Mouse (Mus musculus) G1E (cell line): Measurements from ENCODE around the gene Col1a1. TPM values are rescaled to one million over a fixed set of nuclear protein-coding genes. Genes with fewer than 3 reads are reported as not detected.

Experiments used
- ATAC-seq: 2 replicates; pipeline ENCODE4 v1.8.0; 2016; ENCODE audit warnings: mild to moderate bottlenecking; ENCODE audit not compliant: insufficient number of reproducible peaks, poor library complexity, low FRiP score, severe bottlenecking; ENCODE audit errors: extremely low read depth
- DNase-seq: peaks from one replicate; pipeline ENCODE4 v3.0.0; 2012; ENCODE audit warnings: low spot score
- H3K27me3 ChIP-seq: 2 replicates; pipeline ENCODE4 v1.6.1; 2012; ENCODE audit warnings: mild to moderate bottlenecking, low read length, inconsistent platforms; ENCODE audit not compliant: insufficient read depth
- H3K36me3 ChIP-seq: replicated peaks from 2 replicates; pipeline ENCODE3; 2012; ENCODE audit warnings: mild to moderate bottlenecking, inconsistent platforms
- H3K4me1 ChIP-seq: 2 replicates; pipeline ENCODE4 v1.6.1; 2012; ENCODE audit warnings: low read depth, low read length, inconsistent platforms, mixed read lengths; ENCODE audit not compliant: insufficient read depth
- H3K4me3 ChIP-seq: 2 replicates; pipeline ENCODE4 v1.5.1; 2012; ENCODE audit warnings: low read depth, mild to moderate bottlenecking, inconsistent platforms, low read length, moderate library complexity, mixed read lengths
- H3K9me3 ChIP-seq: replicated peaks from 2 replicates; pipeline ENCODE4 v1.6.1; 2012; ENCODE audit warnings: inconsistent platforms
- CTCF ChIP-seq: IDR thresholded peaks from 2 replicates; pipeline ENCODE4 v1.5.1; 2012; ENCODE audit warnings: low read depth, low read length, inconsistent platforms, mixed read lengths
- GATA1 ChIP-seq: IDR thresholded peaks from 2 replicates; pipeline ENCODE4 v1.6.1; 2012; ENCODE audit warnings: borderline replicate concordance, low read length, inconsistent platforms, mixed read lengths
- GATA2 ChIP-seq: IDR thresholded peaks from 2 replicates; pipeline ENCODE4 v1.6.1; 2012; ENCODE audit warnings: low read depth, low read length, inconsistent platforms, borderline replicate concordance
- POLR2AphosphoS5 ChIP-seq: IDR thresholded peaks from 2 replicates; pipeline ENCODE4 v1.6.1; 2012; ENCODE audit warnings: low read depth, low read length, inconsistent platforms; ENCODE audit not compliant: insufficient replicate concordance
- TAL1 ChIP-seq: conservative IDR thresholded peaks from 2 replicates; pipeline ENCODE4 v1.6.1; 2012; ENCODE audit warnings: low read depth, low read length, inconsistent platforms, mixed read lengths
- polyA plus RNA-seq: library from polyadenylated mRNA; stranded (reverse); fragments of >175 nt; gene quantifications from 2 replicates; pipeline ENCODE4 v1.2.3, GENCODE M21; 2012
- total RNA-seq, 2 experiments: library from RNA; stranded (forward) in 1 of 2; stranded (reverse) in 1 of 2; fragments of 200-1000 nt in 1 of 2; fragments of >200 nt in 1 of 2; fragmentation: Nextera tagmentation in 1 of 2; gene quantifications; 2 replicates each; pipeline ENCODE4 v1.2.3; 2014 to 2017

Col1a1 gene
- total and polyA plus RNA-seq, 3 experiments = 1.9 TPM; not detected in 2

DNA sequence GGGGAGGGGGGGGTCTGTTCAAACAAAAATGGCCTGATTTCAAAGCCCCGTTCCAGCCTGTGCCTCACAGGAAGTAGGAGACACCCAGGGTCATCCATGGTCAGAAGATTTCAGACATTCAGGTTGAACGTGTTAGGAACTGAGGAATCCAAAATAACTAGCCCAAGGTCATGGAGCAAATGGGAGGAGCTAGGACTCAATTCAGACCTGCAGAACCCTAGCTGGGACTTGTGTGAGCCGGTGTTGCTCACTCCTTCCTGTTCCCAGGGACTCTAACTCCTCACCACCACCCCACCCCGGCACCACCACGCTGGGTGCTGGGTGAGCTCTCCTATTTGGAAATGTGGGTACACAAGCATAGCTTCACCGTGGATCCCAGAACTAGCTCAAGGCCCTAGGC lies 51.3 kb downstream of the Col1a1 start:
- H3K27me3 ChIP-seq = peaks cover 4% of the 10 kb centered on the region
- ATAC-seq (no peak), DNase-seq (no peak)
- H3K4me1 ChIP-seq = peaks cover 51% of the 10 kb centered on the region
- TF ChIP-seq TAL1 = no peak
- no peak for TF ChIP-seq CTCF
- peaks cover 6% of the 10 kb centered on the region for H3K36me3 ChIP-seq
- H3K4me3 ChIP-seq = no peak overlapping the region
- no peaks in the 10 kb centered on the region for H3K9me3 ChIP-seq

DNA sequence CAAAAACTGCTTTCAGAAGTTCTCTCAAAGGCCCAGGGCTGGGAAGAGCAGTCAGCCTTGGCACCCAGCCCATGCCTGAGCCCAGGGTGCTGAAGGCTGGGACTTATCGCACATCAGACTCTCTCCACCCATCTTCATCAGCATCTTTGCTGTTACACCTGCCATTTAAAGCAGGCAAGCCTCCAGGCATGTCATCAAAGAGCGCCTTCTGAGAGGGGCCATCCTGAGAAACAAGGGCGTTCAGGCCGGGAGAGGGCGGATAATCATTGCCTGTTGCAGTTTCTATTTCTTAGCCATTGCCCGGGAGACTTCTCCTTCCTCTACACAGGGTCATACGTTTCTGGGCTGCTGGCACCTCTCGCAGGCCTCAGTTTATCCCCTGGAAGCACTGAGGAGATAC lies 51.8 kb downstream of the Col1a1 start:
- DNase-seq = no peak
- Histone ChIP-seq H3K4me3 (no peak overlapping the region), H3K27me3 (peaks cover 4% of the 10 kb centered on the region), H3K36me3 (peaks cover 11% of the 10 kb centered on the region), H3K9me3 (no peaks in the 10 kb centered on the region), H3K4me1 (peaks cover 56% of the 10 kb centered on the region)
- no peak for ATAC-seq
- TF ChIP-seq GATA1 (no peak), GATA2 (no peak), TAL1 (no peak), POLR2AphosphoS5 (no peak), CTCF (no peak)

- ATAC-seq (no peak), DNase-seq (no peak)
- TF ChIP-seq TAL1 (no peak), GATA1 (no peak), GATA2 (no peak), CTCF (no peak), POLR2AphosphoS5 (no peak)
- H3K4me3 ChIP-seq = peak overlapping the region; percentile 93
- peaks cover 67% of the 10 kb centered on the region for H3K4me1 ChIP-seq
- peaks cover 3% of the 10 kb centered on the region for H3K27me3 ChIP-seq
- peaks cover 22% of the 10 kb centered on the region for H3K36me3 ChIP-seq
- H3K9me3 ChIP-seq = no peaks in the 10 kb centered on the region
Observed at GRCm38 (mm10) chr11:94988780-94989561, 52.9 kb downstream of the Col1a1 start.

DNA sequence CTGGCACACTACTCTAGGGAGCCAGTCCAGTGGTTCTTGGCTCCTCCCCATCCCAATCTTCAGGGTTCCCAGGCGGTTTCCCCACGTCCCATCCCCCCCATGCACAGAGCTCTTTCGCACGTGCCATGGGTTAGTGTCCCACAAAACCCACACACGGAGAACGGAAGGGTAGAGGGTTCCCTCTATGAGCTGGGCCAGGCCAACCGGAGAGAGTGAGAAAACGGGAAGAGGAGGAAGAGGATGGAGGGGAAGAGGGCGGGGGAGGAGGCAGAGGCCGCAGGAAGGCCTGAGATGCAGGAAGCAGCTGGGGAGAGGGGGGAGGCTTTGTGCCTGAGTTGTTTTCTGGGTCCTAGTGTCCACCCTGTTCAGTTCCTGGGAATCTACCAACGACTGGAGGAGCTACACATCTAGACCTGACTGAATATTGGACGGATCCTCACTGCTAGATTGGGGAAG lies 53.6 kb downstream of the Col1a1 start:
- DNase-seq (peak; percentile 94), ATAC-seq (peak; percentile 77)
- H3K4me1 ChIP-seq = peaks cover 73% of the 10 kb centered on the region
- TF ChIP-seq TAL1 = no peak
- peak overlapping the region; percentile 93 for H3K4me3 ChIP-seq
- no peaks in the 10 kb centered on the region for H3K27me3 ChIP-seq
- no peaks in the 10 kb centered on the region for H3K9me3 ChIP-seq
- H3K36me3 ChIP-seq = peaks cover 28% of the 10 kb centered on the region

DNA sequence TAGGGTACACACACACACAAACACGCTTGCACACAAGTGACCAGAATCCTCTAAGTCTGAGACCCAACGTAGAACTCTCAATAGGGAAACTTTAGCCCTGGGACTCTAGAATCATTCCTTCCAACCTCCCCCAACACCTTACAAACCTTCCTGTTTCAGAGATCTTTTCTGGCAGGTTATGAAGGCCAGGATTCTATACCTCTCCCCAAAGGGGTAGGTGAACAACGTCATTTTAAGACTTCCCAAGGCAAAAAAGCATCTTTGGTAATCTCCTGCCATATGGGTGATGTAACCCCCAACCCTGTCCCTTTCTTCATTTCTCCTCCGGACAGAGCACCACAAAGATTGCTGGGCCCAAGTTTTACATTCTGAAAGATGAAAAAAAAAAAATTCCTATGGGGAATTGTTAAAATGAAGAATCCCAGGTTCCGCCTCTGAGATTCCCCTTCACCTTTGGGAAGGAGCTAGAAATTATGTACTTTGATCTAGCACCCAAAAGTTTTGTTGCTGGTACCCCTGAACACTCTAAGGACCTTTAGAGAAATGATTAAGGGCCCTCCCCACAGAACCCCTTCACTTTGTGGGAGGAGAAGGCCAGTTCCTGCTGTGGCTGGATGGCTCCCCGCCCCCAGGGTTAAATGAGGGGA lies 54.2 kb downstream of the Col1a1 start:
- TF ChIP-seq TAL1 (no peak), CTCF (no peak), POLR2AphosphoS5 (no peak), GATA2 (no peak), GATA1 (no peak)
- Histone ChIP-seq H3K9me3 (no peaks in the 10 kb centered on the region), H3K36me3 (peaks cover 34% of the 10 kb centered on the region), H3K4me3 (peak overlapping the region; percentile 93), H3K27me3 (no peaks in the 10 kb centered on the region), H3K4me1 (peaks cover 77% of the 10 kb centered on the region)
- no peak for DNase-seq
- no peak for ATAC-seq

- H3K9me3 ChIP-seq = no peaks in the 10 kb centered on the region
- peak; percentile 50; the same call in 1 of the 2 replicates for ATAC-seq
- peak within 1 kb of the TSS; percentile 93 for H3K4me3 ChIP-seq
- H3K36me3 ChIP-seq = peaks cover 42% of the 10 kb centered on the region
- no peak for TF ChIP-seq GATA2
- 0 out of 2 replicates have a peak, but pooled peaks have one; percentile 24 for TF ChIP-seq CTCF
- H3K27me3 ChIP-seq = no peaks in the 10 kb centered on the region
- peak; percentile 90 for DNase-seq
- H3K4me1 ChIP-seq = peaks cover 82% of the 10 kb centered on the region
Observed at GRCm38 (mm10) chr11:94990749-94991577, 54.9 kb downstream of the Col1a1 start, which contains the start of gene Ppp1r9b. TSS of gene Ppp1r9b (plus strand) at chr11:94991035.
